Mouse (Mus musculus): ENCODE measurements around the gene Sigmar1. TPM values are rescaled to one million over a fixed set of nuclear protein-coding genes. Genes with fewer than 3 reads are reported as not detected.

Gene Sigmar1
- polyA plus RNA-seq, 1 experiment from 2014 or later, result 69.9 TPM

DNA sequence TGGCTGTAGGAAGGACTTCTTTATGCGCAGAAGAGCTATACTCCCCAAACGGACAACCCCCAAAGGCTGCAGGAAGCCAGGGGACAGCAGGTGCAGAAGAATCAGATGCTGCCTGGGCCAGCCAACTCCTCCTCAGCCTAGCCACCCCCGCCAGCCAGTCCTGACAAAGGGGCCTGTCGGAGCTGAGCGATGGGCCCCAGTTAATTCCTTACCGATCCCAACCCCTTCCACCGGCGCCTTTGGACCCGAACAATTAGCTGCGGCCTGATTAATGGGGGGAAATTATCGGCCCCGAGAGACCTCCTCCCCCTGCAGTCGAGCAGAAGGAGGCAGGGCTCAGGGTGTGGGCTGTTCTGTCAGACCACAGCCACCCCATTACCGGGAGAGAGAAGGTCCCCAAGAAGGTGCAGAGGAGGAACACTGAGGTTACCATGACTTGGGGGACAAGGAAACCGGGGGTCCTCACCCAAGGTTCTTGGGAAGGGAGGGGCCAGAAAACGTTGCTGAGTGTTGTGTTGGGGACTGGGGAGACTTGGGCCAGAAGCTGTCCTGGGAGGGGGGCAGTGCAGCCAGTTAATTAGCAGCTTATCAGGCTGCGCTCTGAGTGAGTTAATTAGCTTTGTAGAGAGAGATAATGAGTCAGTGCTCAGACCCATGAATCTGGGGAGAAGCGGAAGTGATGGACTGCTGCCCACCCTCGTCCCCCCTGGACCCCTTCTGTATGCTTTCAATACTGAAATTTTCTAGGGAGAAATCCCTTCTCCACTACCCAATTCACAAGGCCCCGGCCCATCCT is 28.9 kb downstream of the Sigmar1 start:
- Histone ChIP-seq H3K4me3 (ENCODE audit: low read depth, low read length) (no peak overlapping the region), H3K36me3 (ENCODE audit: control insufficient read depth, insufficient read depth, low read length) (no peaks in the 10 kb centered on the region), H3K4me2 (no peak overlapping the region), H3K9me3 (replicated peaks; ENCODE audit: control insufficient read depth, low read length) (no peaks in the 10 kb centered on the region), H3K9ac (ENCODE audit: low read depth, low read length) (no peak overlapping the region), H3K27me3 (ENCODE audit: control insufficient read depth, insufficient read depth, low read length) (peaks cover 80% of the 10 kb centered on the region), H3K27ac (ENCODE audit: low read depth, low read length) (no peak overlapping the region), H3K4me1 (ENCODE audit: control insufficient read depth, insufficient read depth, low read length) (peaks cover 11% of the 10 kb centered on the region; the same call in 1 of the 2 replicates)
- no peak for ATAC-seq (replicated peaks; ENCODE audit: insufficient number of reproducible peaks, low FRiP score, low TSS enrichment)
- 11% methylated on average over 20 of the region's 20 CpGs for WGBS (ENCODE audit: insufficient replicate concordance)

DNA sequence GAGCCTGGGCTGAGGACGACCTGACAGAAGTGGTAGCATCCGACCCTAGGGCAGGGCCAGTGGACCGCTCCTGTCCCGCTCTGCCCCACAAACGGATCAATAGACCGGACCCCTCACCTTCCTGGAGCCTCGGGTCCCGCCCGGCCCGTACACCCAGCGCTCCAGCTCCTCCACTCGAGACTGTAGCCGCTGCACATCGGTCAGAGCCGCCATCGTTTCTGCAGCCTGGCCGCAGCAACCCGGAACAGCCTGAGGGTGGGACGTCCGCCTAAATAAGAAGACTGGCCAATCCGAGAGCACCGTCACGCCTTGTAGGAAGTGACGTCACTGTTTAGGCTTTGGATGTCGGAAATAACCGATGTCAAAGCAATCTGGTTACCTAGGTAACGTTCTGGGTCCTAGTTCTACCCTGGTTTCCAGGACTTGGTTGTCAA is 33.0 kb downstream of the Sigmar1 start, which contains the start of gene Dctn3:
Gene Dctn3, minus strand, starts transcription at position 253 of the 434 bp plus-strand sequence.
- WGBS (ENCODE audit: insufficient replicate concordance), result under 1% methylated on average over 27 of the region's 27 CpGs
- Histone ChIP-seq H3K36me3 (ENCODE audit: control insufficient read depth, insufficient read depth, low read length) (peaks cover 11% of the 10 kb centered on the region), H3K27me3 (ENCODE audit: control insufficient read depth, insufficient read depth, low read length) (peaks cover 44% of the 10 kb centered on the region), H3K4me3 (ENCODE audit: low read depth, low read length) (peak within 1 kb of the TSS; percentile 82), H3K27ac (ENCODE audit: low read depth, low read length) (no peak within 1 kb of the TSS), H3K4me1 (ENCODE audit: control insufficient read depth, insufficient read depth, low read length) (peaks cover 11% of the 10 kb centered on the region; the same call in 1 of the 2 replicates), H3K4me2 (peak within 1 kb of the TSS; percentile 90), H3K9ac (ENCODE audit: low read depth, low read length) (peak within 1 kb of the TSS; percentile 83), H3K9me3 (replicated peaks; ENCODE audit: control insufficient read depth, low read length) (no peaks in the 10 kb centered on the region)
- ATAC-seq (replicated peaks; ENCODE audit: insufficient number of reproducible peaks, low FRiP score, low TSS enrichment), result peak; percentile 93

DNA sequence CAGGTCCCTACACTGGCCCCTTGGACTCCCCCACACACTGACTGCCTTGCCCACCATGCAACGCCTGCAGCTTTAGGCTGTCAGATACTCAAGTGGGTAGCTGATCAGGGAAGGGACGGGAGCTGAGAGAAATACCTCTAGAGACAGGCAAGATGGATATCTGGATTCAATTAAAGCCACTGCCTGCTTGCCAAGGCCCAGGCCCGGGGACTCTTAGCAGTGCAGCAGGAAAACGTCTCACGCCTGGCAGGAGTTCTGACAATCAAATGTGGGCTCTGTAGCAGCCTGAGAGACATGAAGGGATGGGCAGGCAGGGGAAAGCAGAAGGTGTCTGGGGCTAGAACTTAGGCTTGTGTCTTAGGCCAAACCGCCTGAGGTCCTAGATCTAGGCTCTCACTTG is 39.1 kb downstream of the Sigmar1 start:
- H3K9ac ChIP-seq (ENCODE audit: low read depth, low read length), result no peak overlapping the region
- no peak overlapping the region for H3K4me3 ChIP-seq (ENCODE audit: low read depth, low read length)
- 47% methylated on average over 6 of the region's 6 CpGs for WGBS (ENCODE audit: insufficient replicate concordance)
- H3K9me3 ChIP-seq (replicated peaks; ENCODE audit: control insufficient read depth, low read length), result no peaks in the 10 kb centered on the region
- peaks cover 9% of the 10 kb centered on the region for H3K4me1 ChIP-seq (ENCODE audit: control insufficient read depth, insufficient read depth, low read length)
- ATAC-seq (replicated peaks; ENCODE audit: insufficient number of reproducible peaks, low FRiP score, low TSS enrichment), result no peak
- H3K36me3 ChIP-seq (ENCODE audit: control insufficient read depth, insufficient read depth, low read length), result peaks cover 13% of the 10 kb centered on the region
- H3K27me3 ChIP-seq (ENCODE audit: control insufficient read depth, insufficient read depth, low read length), result no peaks in the 10 kb centered on the region
- H3K4me2 ChIP-seq, result no peak overlapping the region
- no peak overlapping the region for H3K27ac ChIP-seq (ENCODE audit: low read depth, low read length)

- Histone ChIP-seq H3K36me3 (ENCODE audit: control insufficient read depth, insufficient read depth, low read length) (peaks cover 13% of the 10 kb centered on the region), H3K9ac (ENCODE audit: low read depth, low read length) (no peak overlapping the region), H3K4me1 (ENCODE audit: control insufficient read depth, insufficient read depth, low read length) (peaks cover 10% of the 10 kb centered on the region), H3K4me2 (no peak overlapping the region), H3K9me3 (replicated peaks; ENCODE audit: control insufficient read depth, low read length) (no peaks in the 10 kb centered on the region), H3K27ac (ENCODE audit: low read depth, low read length) (no peak overlapping the region), H3K4me3 (ENCODE audit: low read depth, low read length) (no peak overlapping the region), H3K27me3 (ENCODE audit: control insufficient read depth, insufficient read depth, low read length) (no peaks in the 10 kb centered on the region)
- WGBS (ENCODE audit: insufficient replicate concordance), result 85% methylated on average over 5 of the region's 5 CpGs
- no peak for ATAC-seq (replicated peaks; ENCODE audit: insufficient number of reproducible peaks, low FRiP score, low TSS enrichment)
Observed at GRCm38 (mm10) chr4:41715596-41715995, 40.4 kb downstream of the Sigmar1 start.

GRCm38 (mm10) chr4:41715082-41715481 is 40.9 kb downstream of the Sigmar1 start:
- H3K9ac ChIP-seq (ENCODE audit: low read depth, low read length), result no peak overlapping the region
- no peak for ATAC-seq (replicated peaks; ENCODE audit: insufficient number of reproducible peaks, low FRiP score, low TSS enrichment)
- H3K4me2 ChIP-seq, result no peak overlapping the region
- no peaks in the 10 kb centered on the region for H3K9me3 ChIP-seq (replicated peaks; ENCODE audit: control insufficient read depth, low read length)
- H3K27me3 ChIP-seq (ENCODE audit: control insufficient read depth, insufficient read depth, low read length), result no peaks in the 10 kb centered on the region
- H3K4me1 ChIP-seq (ENCODE audit: control insufficient read depth, insufficient read depth, low read length), result peaks cover 10% of the 10 kb centered on the region
- 74% methylated on average over 8 of the region's 8 CpGs for WGBS (ENCODE audit: insufficient replicate concordance)
- H3K4me3 ChIP-seq (ENCODE audit: low read depth, low read length), result no peak overlapping the region
- peaks cover 13% of the 10 kb centered on the region for H3K36me3 ChIP-seq (ENCODE audit: control insufficient read depth, insufficient read depth, low read length)
- H3K27ac ChIP-seq (ENCODE audit: low read depth, low read length), result no peak overlapping the region

DNA sequence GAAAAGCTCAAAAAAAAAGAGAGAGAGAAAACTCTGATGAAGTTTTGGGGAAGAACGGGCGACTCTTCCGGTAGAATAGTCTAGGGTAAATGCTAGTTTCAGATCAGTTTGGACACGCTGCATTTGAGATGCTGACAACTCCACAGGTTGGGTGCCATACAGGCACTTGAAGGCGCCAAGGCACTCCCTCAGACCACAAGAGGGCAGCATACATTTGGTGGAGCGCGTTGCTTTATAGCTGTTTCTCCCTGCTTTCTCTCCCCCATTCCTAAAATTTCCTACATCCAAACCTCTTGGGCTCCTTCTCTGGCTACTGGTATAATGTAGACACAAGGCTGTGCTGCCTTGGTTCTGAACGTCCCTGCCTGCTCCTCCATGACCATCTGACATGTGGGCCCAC is 41.7 kb downstream of the Sigmar1 start:
- Histone ChIP-seq H3K27me3 (ENCODE audit: control insufficient read depth, insufficient read depth, low read length) (no peaks in the 10 kb centered on the region), H3K27ac (ENCODE audit: low read depth, low read length) (no peak overlapping the region), H3K36me3 (ENCODE audit: control insufficient read depth, insufficient read depth, low read length) (peaks cover 9% of the 10 kb centered on the region), H3K4me3 (ENCODE audit: low read depth, low read length) (peak overlapping the region; percentile 93; the same call in 1 of the 2 replicates), H3K9ac (ENCODE audit: low read depth, low read length) (no peak overlapping the region; the same call in 1 of the 2 replicates), H3K4me1 (ENCODE audit: control insufficient read depth, insufficient read depth, low read length) (peaks cover 10% of the 10 kb centered on the region), H3K4me2 (peak overlapping the region; percentile 89; the same call in 1 of the 2 replicates), H3K9me3 (replicated peaks; ENCODE audit: control insufficient read depth, low read length) (no peaks in the 10 kb centered on the region)
- ATAC-seq (replicated peaks; ENCODE audit: insufficient number of reproducible peaks, low FRiP score, low TSS enrichment), result no peak
- 15% methylated on average over 8 of the region's 8 CpGs for WGBS (ENCODE audit: insufficient replicate concordance)

- ATAC-seq (replicated peaks; ENCODE audit: insufficient number of reproducible peaks, low FRiP score, low TSS enrichment), result peak; percentile 73
- Histone ChIP-seq H3K4me1 (ENCODE audit: control insufficient read depth, insufficient read depth, low read length) (peaks cover 10% of the 10 kb centered on the region), H3K4me2 (peak within 1 kb of the TSS; percentile 89), H3K9ac (ENCODE audit: low read depth, low read length) (peak within 1 kb of the TSS; percentile 96), H3K36me3 (ENCODE audit: control insufficient read depth, insufficient read depth, low read length) (peaks cover 8% of the 10 kb centered on the region), H3K27ac (ENCODE audit: low read depth, low read length) (peak within 1 kb of the TSS; percentile 57), H3K4me3 (ENCODE audit: low read depth, low read length) (peak within 1 kb of the TSS; percentile 93), H3K9me3 (replicated peaks; ENCODE audit: control insufficient read depth, low read length) (no peaks in the 10 kb centered on the region), H3K27me3 (ENCODE audit: control insufficient read depth, insufficient read depth, low read length) (no peaks in the 10 kb centered on the region)
- WGBS (ENCODE audit: insufficient replicate concordance), result under 1% methylated on average over 61 of the region's 61 CpGs
Observed at GRCm38 (mm10) chr4:41713197-41714067, 42.5 kb downstream of the Sigmar1 start, which contains the start of gene Rpp25l. Rpp25l (minus strand) TSS chr4:41713534.

DNA sequence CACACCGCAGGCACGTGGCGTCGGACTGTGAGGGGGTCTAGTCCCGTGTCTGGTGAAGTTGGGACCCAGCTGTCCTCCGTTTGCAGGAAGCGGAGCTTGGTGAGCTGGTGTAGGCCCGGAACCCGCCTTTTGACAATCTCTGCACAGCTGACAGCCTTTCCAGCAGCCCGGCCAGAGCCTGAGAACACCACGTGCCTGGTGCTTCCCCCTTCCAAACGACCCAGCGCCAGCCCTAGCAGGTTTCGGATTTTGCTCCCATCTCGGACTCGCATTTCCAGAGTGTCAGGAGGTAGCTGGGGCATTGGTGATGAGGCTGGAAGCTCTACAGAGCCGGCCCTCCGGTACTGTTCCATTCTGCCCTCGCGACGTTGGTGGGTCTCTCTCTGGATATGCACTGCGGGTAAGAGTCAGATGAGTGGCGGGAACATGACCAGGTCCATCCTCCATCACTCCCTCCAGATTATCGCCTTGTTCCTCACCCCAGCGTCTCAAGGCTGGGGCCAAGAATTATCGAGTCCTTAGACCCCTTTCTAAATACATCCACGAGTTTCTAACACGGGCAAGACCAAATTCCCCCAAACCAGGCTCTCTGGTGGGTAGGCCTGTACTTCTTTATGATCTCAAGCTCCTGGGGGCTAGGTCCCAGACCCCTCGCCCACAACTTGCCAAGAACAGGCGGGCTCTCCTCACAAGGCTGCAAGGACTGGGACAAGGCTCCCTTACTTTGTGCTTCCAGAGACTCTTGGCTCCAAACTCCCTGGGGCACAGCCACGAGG is 43.3 kb downstream of the Sigmar1 start:
- Histone ChIP-seq H3K9me3 (replicated peaks; ENCODE audit: control insufficient read depth, low read length) (no peaks in the 10 kb centered on the region), H3K4me2 (peak overlapping the region; percentile 89), H3K27me3 (ENCODE audit: control insufficient read depth, insufficient read depth, low read length) (peaks cover 3% of the 10 kb centered on the region), H3K27ac (ENCODE audit: low read depth, low read length) (peak overlapping the region; percentile 57; the same call in 1 of the 2 replicates), H3K4me1 (ENCODE audit: control insufficient read depth, insufficient read depth, low read length) (peaks cover 10% of the 10 kb centered on the region), H3K36me3 (ENCODE audit: control insufficient read depth, insufficient read depth, low read length) (peaks cover 2% of the 10 kb centered on the region; the same call in 1 of the 2 replicates), H3K4me3 (ENCODE audit: low read depth, low read length) (peak overlapping the region; percentile 93), H3K9ac (ENCODE audit: low read depth, low read length) (peak overlapping the region; percentile 96)
- 45% methylated on average over 31 of the region's 31 CpGs for WGBS (ENCODE audit: insufficient replicate concordance)
- ATAC-seq (replicated peaks; ENCODE audit: insufficient number of reproducible peaks, low FRiP score, low TSS enrichment), result 0 out of 2 replicates have a peak, but pooled peaks have one; percentile 17
